Mouse (Mus musculus) lung, adult 2 months (tissue): ENCODE results near the gene Dxo.

ENCODE experiments used
- CTCF ChIP-seq: fragments of 200-500 bp; IDR thresholded peaks from 2 replicates; pipeline ENCODE4 v1.5.1; 2011; ENCODE audit warnings: mild to moderate bottlenecking, low read length, control low read depth; ENCODE audit not compliant: insufficient read depth
- POLR2A ChIP-seq: fragments of 200-500 bp; IDR thresholded peaks from 2 replicates; pipeline ENCODE4 v1.6.1; 2011; ENCODE audit warnings: low read depth, mild to moderate bottlenecking, control low read depth, low read length, borderline replicate concordance; ENCODE audit errors: extremely low read depth

- no peak for TF ChIP-seq CTCF
- TF ChIP-seq POLR2A, result no peak
Measured at GRCm38 (mm10) chr17:34881683-34882310, 45.0 kb downstream of the Dxo start, which contains the start of gene Gm20547.
